Mouse (Mus musculus) left cerebral cortex, adult 2 months (tissue): Measurements from ENCODE around the gene Tyw1. TPM values are rescaled to one million over a fixed set of nuclear protein-coding genes. Genes with fewer than 3 reads are reported as not detected.

Experiments
- DNase-seq, 2 experiments: peaks; one replicate each; pipeline ENCODE4 v3.0.0; 2021 to 2022; ENCODE audit warnings: low spot score in 2 of 2, mixed read lengths in 1 of 2; ENCODE audit errors: extremely low spot score in 1 of 2
- H3K27ac ChIP-seq: fragments of 200-600 bp; 2 replicates; pipeline ENCODE4 v1.8.1; 2022
- H3K4me3 ChIP-seq: fragments of 200-600 bp; 2 replicates; pipeline ENCODE4 v1.8.1; 2022
- CTCF ChIP-seq: fragments of 200-600 bp; IDR thresholded peaks from 2 replicates; pipeline ENCODE4 v1.8.1; 2022; ENCODE audit warnings: antibody characterized with exemption, mild to moderate bottlenecking, moderate library complexity
- intact Hi-C: fragments of 180-260 bp; cut with DNase I; formaldehyde crosslinking; loops from one replicate; pipeline ENCODE4 v1.15.1; 2025
- long read RNA-seq, 2 experiments: library from polyadenylated mRNA; stranded (forward); transcript quantifications; one replicate each; pipeline ENCODE4 v2.0.0; 2021; ENCODE audit warnings: borderline mapping rate in 2 of 2
- total RNA-seq, 2 experiments: library from RNA; stranded (reverse); gene quantifications; 2 replicates each; pipeline ENCODE4 v1.2.3; 2021

Tyw1 gene
- total RNA-seq = 10 to 100 TPM; 15.4 to 16.1 TPM
- long read RNA-seq, experiment 1, transcript Tyw1-201 (16 exons, 3,044 nt) = major isoform, 13 of 18 reads
- long read RNA-seq, experiment 1, partial matches to known transcripts = 1 of 18 reads
- long read RNA-seq, experiment 1, other reads (novel, unspliced or antisense) = 4 of 18 reads
- long read RNA-seq, experiment 2, transcript Tyw1-201 (16 exons, 3,044 nt) = major isoform, 10 of 19 reads
- long read RNA-seq, experiment 2, partial matches to known transcripts = 5 of 19 reads
- long read RNA-seq, experiment 2, other reads (novel, unspliced or antisense) = 4 of 19 reads

- Histone ChIP-seq H3K4me3 (peak within 1 kb of the TSS; percentile 91), H3K27ac (peak within 1 kb of the TSS; percentile 91)
- intact Hi-C loops = loop anchor here (2.0 kb wide), 1 partner anchor 32 kb away; no protein-coding TSS in a partner anchor
- no peak for TF ChIP-seq CTCF
- DNase-seq = peak; percentile 96 to 97
Observed at GRCm38 (mm10) chr5:130255017-130255720, at the start of gene Tyw1, which contains the start of gene Sbds. Gene Tyw1, plus strand, starts transcription at chr5:130255619. Gene Sbds, minus strand, starts transcription at chr5:130255530.

GRCm38 (mm10) chr5:130207299-130207698, 48.1 kb upstream of the Tyw1 start:
- TF ChIP-seq CTCF = no peak
- intact Hi-C loops = no loop called here
- no peak for DNase-seq
- Histone ChIP-seq H3K4me3 (no peak overlapping the region), H3K27ac (no peak overlapping the region)

GRCm38 (mm10) chr5:130212956-130213355, 42.5 kb upstream of the Tyw1 start:
- H3K27ac ChIP-seq = no peak overlapping the region
- TF ChIP-seq CTCF = no peak
- intact Hi-C loops = no loop called here
- no peak for DNase-seq
- H3K4me3 ChIP-seq = no peak overlapping the region

- Histone ChIP-seq H3K4me3 (no peak within 1 kb of the TSS), H3K27ac (no peak within 1 kb of the TSS)
- DNase-seq = no peak
- TF ChIP-seq CTCF = no peak; the same call in none of the 2 replicates
- intact Hi-C loops = no loop called here
Observed at GRCm38 (mm10) chr5:130216781-130217180, 38.6 kb upstream of the Tyw1 start, which contains the start of gene Tmem248. Gene Tmem248, plus strand, starts transcription at chr5:130217081.

- Histone ChIP-seq H3K4me3 (no peak overlapping the region), H3K27ac (no peak overlapping the region)
- no peak for DNase-seq
- TF ChIP-seq CTCF = no peak
- intact Hi-C loops = no loop called here
Observed at GRCm38 (mm10) chr5:130217406-130217805, 38.0 kb upstream of the Tyw1 start.

- TF ChIP-seq CTCF = no peak
- intact Hi-C loops = no loop called here
Observed at GRCm38 (mm10) chr5:130218336-130218735, 37.1 kb upstream of the Tyw1 start.

GRCm38 (mm10) chr5:130221316-130221715, 34.1 kb upstream of the Tyw1 start:
- peak overlapping the region; percentile 95 for H3K27ac ChIP-seq
- no peak for DNase-seq
- peak overlapping the region; percentile 96 for H3K4me3 ChIP-seq
- no peak for TF ChIP-seq CTCF
- intact Hi-C loops = no loop called here

More at GRCm38 (mm10) chr5:130218336-130218735, 37.1 kb upstream of the Tyw1 start:
- Histone ChIP-seq H3K27ac (no peak overlapping the region), H3K4me3 (no peak overlapping the region)
- no peak for DNase-seq

GRCm38 (mm10) chr5:130221760-130222145, 33.7 kb upstream of the Tyw1 start:
- no peak for DNase-seq

GRCm38 (mm10) chr5:130222146-130223004, 33.0 kb upstream of the Tyw1 start:
- Histone ChIP-seq H3K27ac (peak overlapping the region; percentile 95), H3K4me3 (peak overlapping the region; percentile 96)
- peak; percentile 42 for TF ChIP-seq CTCF
- peak; percentile 94 to 99 for DNase-seq
- intact Hi-C loops = loop anchor here (2.0 kb wide), 1 partner anchor 32 kb away; the partner anchor contains the start of genes Sbds and Tyw1

More at GRCm38 (mm10) chr5:130221760-130222145, 33.7 kb upstream of the Tyw1 start:
- intact Hi-C loops = loop anchor here (2.0 kb wide), 1 partner anchor 33 kb away; the partner anchor contains the start of genes Sbds and Tyw1
- Histone ChIP-seq H3K4me3 (peak overlapping the region; percentile 96), H3K27ac (peak overlapping the region; percentile 95)
- no peak for TF ChIP-seq CTCF

GRCm38 (mm10) chr5:130226790-130227189, 28.6 kb upstream of the Tyw1 start:
- intact Hi-C loops = no loop called here

GRCm38 (mm10) chr5:130228120-130228519, 27.3 kb upstream of the Tyw1 start:
- TF ChIP-seq CTCF = no peak
- no peak for DNase-seq
- H3K27ac ChIP-seq = no peak overlapping the region
- intact Hi-C loops = no loop called here
- no peak overlapping the region for H3K4me3 ChIP-seq

More at GRCm38 (mm10) chr5:130226790-130227189, 28.6 kb upstream of the Tyw1 start:
- H3K4me3 ChIP-seq = no peak overlapping the region
- DNase-seq = no peak
- no peak for TF ChIP-seq CTCF
- H3K27ac ChIP-seq = no peak overlapping the region
